Mouse (Mus musculus): ENCODE measurements around the gene Gm10037. TPM values are rescaled to one million over a fixed set of nuclear protein-coding genes. Genes with fewer than 3 reads are reported as not detected.

Gene Gm10037
- polyA plus RNA-seq, 1 experiment from 2014 or later: 7.4 TPM

Other genes with a start within 250 kb of the Gm10037 start
- gene Zfp729b, start 221.4 kb upstream of the Gm10037 start, polyA plus RNA-seq (2015; fragmentation: Nextera tagmentation; extraction: Ambion mirVana): 4.1 and 4.5 TPM in 2 replicates
- 0.87 and 0.96 TPM in 2 replicates for gene Gm49345, start 193.3 kb upstream of the Gm10037 start, polyA plus RNA-seq (2015; fragmentation: Nextera tagmentation; extraction: Ambion mirVana)
- 3.5 and 4.3 TPM in 2 replicates for gene Zfp729a, start 193.3 kb upstream of the Gm10037 start, polyA plus RNA-seq (2015; fragmentation: Nextera tagmentation; extraction: Ambion mirVana)
- 15.3 and 16.3 TPM in 2 replicates for gene Zfp738, start 144.0 kb upstream of the Gm10037 start, polyA plus RNA-seq (2015; fragmentation: Nextera tagmentation; extraction: Ambion mirVana)
- gene Zfp65, start 101.9 kb upstream of the Gm10037 start, polyA plus RNA-seq (2015; fragmentation: Nextera tagmentation; extraction: Ambion mirVana): 9.3 and 11.0 TPM in 2 replicates
- gene Zfp85, start 75.9 kb upstream of the Gm10037 start, polyA plus RNA-seq (2015; fragmentation: Nextera tagmentation; extraction: Ambion mirVana): 8.6 and 8.9 TPM in 2 replicates
- gene Zfp493, start 51.4 kb upstream of the Gm10037 start, polyA plus RNA-seq (2015; fragmentation: Nextera tagmentation; extraction: Ambion mirVana): 2.5 and 2.7 TPM in 2 replicates
- gene Zfp273, start 17.4 kb upstream of the Gm10037 start, polyA plus RNA-seq (2015; fragmentation: Nextera tagmentation; extraction: Ambion mirVana): 12.1 and 12.7 TPM in 2 replicates
- 0.35 TPM in 1 of 2 replicates, not detected in the other for gene BC048507, start 32.2 kb downstream of the Gm10037 start, polyA plus RNA-seq (2015; fragmentation: Nextera tagmentation; extraction: Ambion mirVana)